Mouse (Mus musculus): Measurements from ENCODE around the gene Casc1.

- TF ChIP-seq CTCF (IDR thresholded peaks at IDR 0.05; ENCODE audit: borderline replicate concordance, insufficient read depth, low read depth, low read length) (no peak), POLR2A (IDR thresholded peaks at IDR 0.05; ENCODE audit: borderline replicate concordance, insufficient read depth, low read length) (no peak)
These were observed 12.7 kb downstream of the Casc1 start for GRCm38 (mm10) chr6:145197949-145198686.
